Mouse (Mus musculus) cerebellum, adult (tissue): ENCODE measurements around the gene Ccdc148.

Experiments
- ATAC-seq: cut with Nextera tagmentation; 2 replicates; pipeline ENCODE4 v1.9.2; 2017; ENCODE audit warnings: mild to moderate bottlenecking, moderate library complexity, mixed read lengths; ENCODE audit not compliant: insufficient number of reproducible peaks, low FRiP score, low TSS enrichment

Ccdc148 gene

GRCm38 (mm10) chr2:58795432-58795831 is 365.1 kb downstream of the Ccdc148 start:
- no peak for ATAC-seq

- no peak for ATAC-seq
These were observed 366.0 kb downstream of the Ccdc148 start for GRCm38 (mm10) chr2:58794489-58794888.

- no peak for ATAC-seq
These were observed 370.1 kb downstream of the Ccdc148 start for GRCm38 (mm10) chr2:58790361-58790760.

- no peak for ATAC-seq
These were observed 370.5 kb downstream of the Ccdc148 start for GRCm38 (mm10) chr2:58789934-58790333.

- ATAC-seq, result no peak
These were observed 373.1 kb downstream of the Ccdc148 start for GRCm38 (mm10) chr2:58787360-58787759.

- no peak for ATAC-seq
These were observed 373.8 kb downstream of the Ccdc148 start for GRCm38 (mm10) chr2:58786681-58787080.

GRCm38 (mm10) chr2:58786177-58786576 is 374.3 kb downstream of the Ccdc148 start:
- ATAC-seq, result no peak

GRCm38 (mm10) chr2:58783526-58783925 is 377.0 kb downstream of the Ccdc148 start:
- peak; percentile 88 for ATAC-seq

- no peak for ATAC-seq
These were observed 381.4 kb downstream of the Ccdc148 start for GRCm38 (mm10) chr2:58778986-58779495.

GRCm38 (mm10) chr2:58773833-58774232 is 386.6 kb downstream of the Ccdc148 start:
- no peak for ATAC-seq
